Mouse (Mus musculus) neural tube, embryonic 12.5 days (tissue): ENCODE measurements at regions not wholly inside any gene's neighbourhood (a gene's known extent, or its start where the extent isn't known, plus 50 kb on each side); places are given as distances from the start of the nearest gene placed in this dataset.

Experiments used
- ATAC-seq: fragments of 200-750 bp; cut with Nextera tagmentation; 2 replicates; pipeline ENCODE4 v1.8.0; 2017; ENCODE audit warnings: low read depth, mild to moderate bottlenecking, moderate TSS enrichment, moderate library complexity; ENCODE audit not compliant: low FRiP score
- H3K27ac ChIP-seq: fragments of 300-500 bp; sonication (generic); 2 replicates; pipeline ENCODE4 v1.5.1; 2016
- H3K27me3 ChIP-seq: fragments of 300-500 bp; sonication (generic); replicated peaks from 2 replicates; pipeline ENCODE4 v1.6.1; 2016; ENCODE audit warnings: mild to moderate bottlenecking
- H3K36me3 ChIP-seq: fragments of 300-500 bp; sonication (generic); 2 replicates; pipeline ENCODE4 v1.6.1; 2016; ENCODE audit warnings: mild to moderate bottlenecking
- H3K4me1 ChIP-seq: fragments of 300-500 bp; sonication (generic); 2 replicates; pipeline ENCODE4 v1.6.1; 2016
- H3K4me2 ChIP-seq: fragments of 300-500 bp; sonication (generic); replicated peaks from 2 replicates; pipeline ENCODE4 v1.6.1; 2016; ENCODE audit warnings: mild to moderate bottlenecking
- H3K4me3 ChIP-seq: fragments of 300-500 bp; sonication (generic); 2 replicates; pipeline ENCODE4 v1.5.1; 2016
- H3K9ac ChIP-seq: fragments of 300-500 bp; sonication (generic); 2 replicates; pipeline ENCODE4 v1.6.1; 2016; ENCODE audit warnings: mild to moderate bottlenecking
- H3K9me3 ChIP-seq: fragments of 300-500 bp; sonication (generic); 2 replicates; pipeline ENCODE4 v1.6.1; 2016; ENCODE audit warnings: mild to moderate bottlenecking
- WGBS: fragments of 180-500 bp; shearing (Covaris S2); methylation state at CpG from one replicate; pipeline ENCODE4 v1.1.7; 2016; 5-methylcytosine and 5-hydroxymethylcytosine counted together

- Histone ChIP-seq H3K9me3 (no peaks in the 10 kb centered on the region), H3K4me2 (no peak overlapping the region), H3K4me1 (0 out of 2 replicates have a peak, but pooled peaks cover under 1% of the 10 kb centered on the region), H3K27ac (no peak overlapping the region), H3K36me3 (no peaks in the 10 kb centered on the region), H3K9ac (no peak overlapping the region), H3K4me3 (no peak overlapping the region), H3K27me3 (no peaks in the 10 kb centered on the region)
- ATAC-seq, result no peak
- WGBS, result 65% methylated on average over 9 of the region's 9 CpGs
Measured at GRCm38 (mm10) chr1:128854649-128855048, 262.6 kb upstream of the Cxcr4 start.

GRCm38 (mm10) chr1:128853286-128853685, 261.2 kb upstream of the Cxcr4 start:
- Histone ChIP-seq H3K9ac (no peak overlapping the region), H3K9me3 (no peaks in the 10 kb centered on the region), H3K4me3 (no peak overlapping the region), H3K27me3 (no peaks in the 10 kb centered on the region), H3K27ac (no peak overlapping the region), H3K36me3 (no peaks in the 10 kb centered on the region), H3K4me1 (no peaks in the 10 kb centered on the region), H3K4me2 (no peak overlapping the region)
- no peak for ATAC-seq
- WGBS, result 91% methylated on average over 10 of the region's 10 CpGs

- WGBS, result 77% methylated on average over 4 of the region's 4 CpGs
- H3K27me3 ChIP-seq, result no peaks in the 10 kb centered on the region
- no peak overlapping the region for H3K9ac ChIP-seq
- ATAC-seq, result no peak
- no peaks in the 10 kb centered on the region for H3K9me3 ChIP-seq
- no peak overlapping the region for H3K4me3 ChIP-seq
- H3K36me3 ChIP-seq, result no peaks in the 10 kb centered on the region
- no peaks in the 10 kb centered on the region for H3K4me1 ChIP-seq
- H3K27ac ChIP-seq, result no peak overlapping the region
- no peak overlapping the region for H3K4me2 ChIP-seq
Measured at GRCm38 (mm10) chr1:128837361-128837760, 245.3 kb upstream of the Cxcr4 start.

- 0 out of 2 replicates have a peak, but pooled peaks cover 6% of the 10 kb centered on the region for H3K4me1 ChIP-seq
- no peaks in the 10 kb centered on the region for H3K9me3 ChIP-seq
- WGBS, result 91% methylated on average over 8 of the region's 8 CpGs
- no peak overlapping the region for H3K4me2 ChIP-seq
- ATAC-seq, result no peak
- H3K9ac ChIP-seq, result no peak overlapping the region
- no peaks in the 10 kb centered on the region for H3K27me3 ChIP-seq
- no peak overlapping the region for H3K4me3 ChIP-seq
- H3K36me3 ChIP-seq, result no peaks in the 10 kb centered on the region
- H3K27ac ChIP-seq, result no peak overlapping the region
Measured at GRCm38 (mm10) chr1:128835510-128835909, 243.4 kb upstream of the Cxcr4 start.

- H3K9ac ChIP-seq, result no peak overlapping the region
- WGBS, result 31% methylated on average over 11 of the region's 11 CpGs
- H3K4me1 ChIP-seq, result 0 out of 2 replicates have a peak, but pooled peaks cover 6% of the 10 kb centered on the region
- no peak for ATAC-seq
- H3K36me3 ChIP-seq, result no peaks in the 10 kb centered on the region
- H3K4me3 ChIP-seq, result no peak overlapping the region
- no peak overlapping the region for H3K4me2 ChIP-seq
- no peaks in the 10 kb centered on the region for H3K27me3 ChIP-seq
- no peaks in the 10 kb centered on the region for H3K9me3 ChIP-seq
- no peak overlapping the region for H3K27ac ChIP-seq
Measured at GRCm38 (mm10) chr1:128833096-128833715, 241.1 kb upstream of the Cxcr4 start.

- peak overlapping the region; percentile 44 for H3K4me2 ChIP-seq
- peak; percentile 75 for ATAC-seq
- no peaks in the 10 kb centered on the region for H3K9me3 ChIP-seq
- H3K27ac ChIP-seq, result no peak overlapping the region
- H3K4me3 ChIP-seq, result no peak overlapping the region
- H3K36me3 ChIP-seq, result no peaks in the 10 kb centered on the region
- no peaks in the 10 kb centered on the region for H3K27me3 ChIP-seq
- H3K4me1 ChIP-seq, result 0 out of 2 replicates have a peak, but pooled peaks cover 6% of the 10 kb centered on the region
- H3K9ac ChIP-seq, result no peak overlapping the region
- WGBS, result 37% methylated on average over 18 of the region's 18 CpGs
Measured at GRCm38 (mm10) chr1:128832201-128832883, 240.2 kb upstream of the Cxcr4 start.

GRCm38 (mm10) chr1:128830671-128831240, 238.7 kb upstream of the Cxcr4 start:
- no peak overlapping the region for H3K9ac ChIP-seq
- no peaks in the 10 kb centered on the region for H3K9me3 ChIP-seq
- H3K4me3 ChIP-seq, result no peak overlapping the region
- H3K27ac ChIP-seq, result no peak overlapping the region
- 0 out of 2 replicates have a peak, but pooled peaks cover 6% of the 10 kb centered on the region for H3K4me1 ChIP-seq
- no peaks in the 10 kb centered on the region for H3K36me3 ChIP-seq
- ATAC-seq, result no peak
- H3K4me2 ChIP-seq, result no peak overlapping the region
- H3K27me3 ChIP-seq, result no peaks in the 10 kb centered on the region
- WGBS, result 92% methylated on average over 8 of the region's 8 CpGs

- no peaks in the 10 kb centered on the region for H3K36me3 ChIP-seq
- no peak for ATAC-seq
- no peak overlapping the region for H3K4me3 ChIP-seq
- H3K4me1 ChIP-seq, result 0 out of 2 replicates have a peak, but pooled peaks cover 6% of the 10 kb centered on the region
- H3K27ac ChIP-seq, result no peak overlapping the region
- no peaks in the 10 kb centered on the region for H3K9me3 ChIP-seq
- no peak overlapping the region for H3K9ac ChIP-seq
- H3K4me2 ChIP-seq, result no peak overlapping the region
- H3K27me3 ChIP-seq, result no peaks in the 10 kb centered on the region
- WGBS, result 38% methylated on average over 2 of the region's 2 CpGs
Measured at GRCm38 (mm10) chr1:128829536-128829935, 237.4 kb upstream of the Cxcr4 start.

- Histone ChIP-seq H3K27me3 (no peaks in the 10 kb centered on the region), H3K9ac (no peak overlapping the region), H3K36me3 (no peaks in the 10 kb centered on the region), H3K9me3 (no peaks in the 10 kb centered on the region), H3K4me1 (peaks cover 10% of the 10 kb centered on the region), H3K27ac (no peak overlapping the region), H3K4me2 (no peak overlapping the region), H3K4me3 (no peak overlapping the region)
- 84% methylated on average over 11 of the region's 11 CpGs for WGBS
- no peak for ATAC-seq
Measured at GRCm38 (mm10) chr1:128826419-128826818, 234.3 kb upstream of the Cxcr4 start.

GRCm38 (mm10) chr1:128824916-128825683, 233.0 kb upstream of the Cxcr4 start:
- no peaks in the 10 kb centered on the region for H3K36me3 ChIP-seq
- no peak for ATAC-seq
- no peak overlapping the region for H3K9ac ChIP-seq
- WGBS, result 72% methylated on average over 11 of the region's 11 CpGs
- no peak overlapping the region for H3K4me2 ChIP-seq
- H3K4me3 ChIP-seq, result no peak overlapping the region
- H3K27me3 ChIP-seq, result no peaks in the 10 kb centered on the region
- H3K27ac ChIP-seq, result no peak overlapping the region
- no peaks in the 10 kb centered on the region for H3K9me3 ChIP-seq
- peaks cover 10% of the 10 kb centered on the region for H3K4me1 ChIP-seq

GRCm38 (mm10) chr1:128824235-128824634, 232.1 kb upstream of the Cxcr4 start:
- H3K36me3 ChIP-seq, result no peaks in the 10 kb centered on the region
- no peaks in the 10 kb centered on the region for H3K27me3 ChIP-seq
- 0 out of 2 replicates have a peak, but pooled peaks have one; percentile 35 for ATAC-seq
- no peak overlapping the region for H3K4me2 ChIP-seq
- no peaks in the 10 kb centered on the region for H3K9me3 ChIP-seq
- H3K4me3 ChIP-seq, result no peak overlapping the region
- H3K9ac ChIP-seq, result no peak overlapping the region
- H3K4me1 ChIP-seq, result peaks cover 10% of the 10 kb centered on the region
- H3K27ac ChIP-seq, result no peak overlapping the region
- 9% methylated on average over 8 of the region's 8 CpGs for WGBS

- Histone ChIP-seq H3K9ac (no peak overlapping the region), H3K4me3 (no peak overlapping the region), H3K27me3 (no peaks in the 10 kb centered on the region), H3K27ac (no peak overlapping the region), H3K36me3 (no peaks in the 10 kb centered on the region), H3K4me2 (no peak overlapping the region), H3K9me3 (no peaks in the 10 kb centered on the region), H3K4me1 (peaks cover 10% of the 10 kb centered on the region)
- no peak for ATAC-seq
- WGBS, result 29% methylated on average over 6 of the region's 6 CpGs
Measured at GRCm38 (mm10) chr1:128821991-128822390, 229.9 kb upstream of the Cxcr4 start.
